Mouse (Mus musculus): ENCODE results near the gene Klra9. TPM values are rescaled to one million over a fixed set of nuclear protein-coding genes. Genes with fewer than 3 reads are reported as not detected.
"Not testable (repeated sequence)": the region's sequence is repeated elsewhere in the genome, so short reads cannot be mapped to it uniquely, and the experiment has no call there.

Gene Klra9
- not detected in 2 replicates for polyA plus RNA-seq (2012; rRNA removed)

DNA sequence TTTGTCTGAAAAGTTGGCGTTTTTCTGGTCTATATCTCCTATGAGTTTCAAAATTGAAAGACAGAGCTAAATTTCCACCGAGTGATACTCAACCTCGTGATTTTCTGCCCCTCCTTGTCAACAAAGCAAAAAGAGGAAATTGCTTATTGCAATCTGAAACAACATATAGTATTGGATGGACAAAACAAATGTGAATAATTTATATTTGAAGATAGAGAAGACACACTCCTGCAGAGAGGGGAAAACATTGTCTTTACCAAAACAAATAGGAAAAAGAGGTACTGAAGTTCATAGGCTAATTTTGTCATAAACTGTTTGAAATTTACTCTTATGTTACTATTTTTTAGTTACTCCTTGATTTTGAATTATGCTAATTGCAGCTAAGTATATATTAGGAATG lies at the start of gene Klra9:
Klra9 (minus strand) TSS at position 101 of the 400 bp plus-strand sequence.
- not testable (repeated sequence) for DNase-seq (ENCODE audit: extremely low spot score in 1 of 2, low spot score in 1 of 2)

GRCm38 (mm10) chr6:130237536-130237935 lies 44.6 kb upstream of the Klra9 start:
- DNase-seq (ENCODE audit: extremely low spot score in 1 of 2, low spot score in 1 of 2): no peak

- DNase-seq (ENCODE audit: extremely low spot score in 1 of 2, low spot score in 1 of 2): no peak
Measured at GRCm38 (mm10) chr6:130236635-130237034, 43.7 kb upstream of the Klra9 start.

DNA sequence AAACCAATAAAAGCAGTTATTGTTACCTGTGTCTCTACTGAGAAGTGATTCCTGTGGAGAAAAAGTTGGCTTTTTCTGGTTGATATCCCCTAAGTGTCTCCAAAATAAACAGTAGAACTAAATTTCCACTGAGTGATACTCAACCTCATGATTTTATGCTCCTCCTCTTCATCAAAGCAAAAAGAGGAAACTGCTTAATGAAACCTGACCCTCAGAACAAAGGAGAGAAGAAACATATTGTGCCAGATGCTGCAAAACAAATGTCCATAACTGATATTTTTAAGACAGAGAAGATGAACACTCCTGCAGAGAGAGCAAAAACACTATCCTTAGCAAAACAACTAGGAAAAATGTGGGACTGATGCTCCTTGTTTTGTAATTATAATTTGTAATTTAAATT lies 40.3 kb upstream of the Klra9 start, which contains the start of gene Klra7:
Klra7 (minus strand) TSS at position 101 of the 400 bp plus-strand sequence.
- no peak for DNase-seq (ENCODE audit: extremely low spot score in 1 of 2, low spot score in 1 of 2)

DNA sequence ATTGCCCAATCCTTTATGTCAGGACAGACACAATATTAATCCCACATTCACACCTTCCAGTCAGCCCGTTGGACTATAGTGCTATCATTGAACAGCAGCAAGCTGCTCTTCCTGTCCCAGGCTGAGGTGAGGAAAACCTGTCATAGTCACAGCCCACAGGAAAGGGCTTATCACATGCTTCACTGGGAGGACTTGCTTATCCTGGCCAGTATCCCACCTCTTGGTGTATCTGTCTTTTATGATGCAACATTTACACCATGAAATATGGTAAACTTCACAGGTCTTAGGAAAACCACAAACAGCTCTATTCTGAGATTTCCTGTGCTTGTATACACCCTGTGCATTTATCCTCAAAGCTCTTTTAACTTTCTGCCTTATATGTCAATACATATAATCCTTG lies 4.5 kb upstream of the Klra9 start:
- DNase-seq (ENCODE audit: extremely low spot score in 1 of 2, low spot score in 1 of 2): not testable (repeated sequence)

DNA sequence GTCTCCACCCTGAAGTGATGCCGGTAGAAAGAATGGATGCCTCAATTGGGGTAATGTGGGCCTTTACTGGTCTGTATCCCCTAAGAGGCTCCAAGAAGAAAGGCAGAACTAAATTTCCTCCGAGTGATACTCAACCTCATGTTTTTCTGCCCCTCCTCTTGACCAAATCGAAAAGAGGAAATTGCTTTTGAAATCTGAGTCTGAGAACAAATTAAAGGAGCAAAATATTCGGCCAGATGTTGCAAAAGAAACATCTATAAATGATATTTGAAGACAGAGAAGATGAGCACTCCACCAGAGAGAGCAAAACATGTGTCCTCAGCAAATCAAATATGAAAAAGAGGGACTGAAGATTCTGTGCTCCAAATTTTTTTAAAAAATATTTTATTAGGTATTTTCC lies 63.1 kb downstream of the Klra9 start, which contains the start of gene Klra8:
Klra8 (minus strand) TSS at position 101 of the 400 bp plus-strand sequence.
- not testable (repeated sequence) for DNase-seq (ENCODE audit: extremely low spot score in 1 of 2, low spot score in 1 of 2)

Other genes with a start within 250 kb of the Klra9 start
- gene Klra6, start 166.2 kb downstream of the Klra9 start, polyA plus RNA-seq (2012; rRNA removed): not detected in 2 replicates
- gene Klra4, start 125.8 kb downstream of the Klra9 start, polyA plus RNA-seq (2012; rRNA removed): not detected in 2 replicates
- gene Klra8, start 63.2 kb downstream of the Klra9 start, polyA plus RNA-seq (2012; rRNA removed): not detected in 2 replicates
- gene Klra7, start 40.2 kb upstream of the Klra9 start, polyA plus RNA-seq (2012; rRNA removed): not detected in 2 replicates
- gene Klra10, start 88.8 kb upstream of the Klra9 start, polyA plus RNA-seq (2012; rRNA removed): not detected in 2 replicates
- gene Klra3, start 144.5 kb upstream of the Klra9 start, polyA plus RNA-seq (2012; rRNA removed): not detected in 2 replicates
- gene Klra1, start 193.8 kb upstream of the Klra9 start, polyA plus RNA-seq (2012; rRNA removed): not detected in 2 replicates

Measured in frontal cortex, adult 2 months (tissue).